Mouse (Mus musculus) left cerebral cortex, postnatal 4 days (tissue): ENCODE measurements around the gene Setd7. TPM values are rescaled to one million over a fixed set of nuclear protein-coding genes. Genes with fewer than 3 reads are reported as not detected.
A peak's percentile ranks its signal among the peaks of the same experiment; 100 is the strongest.
"Not testable (repeated sequence)": the region's sequence is repeated elsewhere in the genome, so short reads cannot be mapped to it uniquely, and the experiment has no call there.

ENCODE experiments used
- DNase-seq: peaks from one replicate; pipeline ENCODE4 v3.0.0-alpha.2; 2022
- intact Hi-C: fragments of 180-260 bp; cut with DNase I; formaldehyde crosslinking; loops from one replicate; pipeline ENCODE4 v1.15.1; 2025
- total RNA-seq, 2 experiments: library from RNA; stranded (reverse); gene quantifications; 2 replicates each; pipeline ENCODE4 v1.2.3; 2021

The Setd7 gene
- total RNA-seq: 10 to 100 TPM; 38.2 to 41.1 TPM

- intact Hi-C loops: loop anchor here (10.0 kb wide), 1 partner anchor 464 kb away; no protein-coding TSS in a partner anchor
- DNase-seq: peak; percentile 79
These were observed at the start of gene Setd7 for GRCm38 (mm10) chr3:51560511-51561108. Setd7 (minus strand) TSS chr3:51560879.

- intact Hi-C loops: no loop called here
- DNase-seq: no peak
These were observed 43.8 kb upstream of the Setd7 start for GRCm38 (mm10) chr3:51604489-51604888.

DNA sequence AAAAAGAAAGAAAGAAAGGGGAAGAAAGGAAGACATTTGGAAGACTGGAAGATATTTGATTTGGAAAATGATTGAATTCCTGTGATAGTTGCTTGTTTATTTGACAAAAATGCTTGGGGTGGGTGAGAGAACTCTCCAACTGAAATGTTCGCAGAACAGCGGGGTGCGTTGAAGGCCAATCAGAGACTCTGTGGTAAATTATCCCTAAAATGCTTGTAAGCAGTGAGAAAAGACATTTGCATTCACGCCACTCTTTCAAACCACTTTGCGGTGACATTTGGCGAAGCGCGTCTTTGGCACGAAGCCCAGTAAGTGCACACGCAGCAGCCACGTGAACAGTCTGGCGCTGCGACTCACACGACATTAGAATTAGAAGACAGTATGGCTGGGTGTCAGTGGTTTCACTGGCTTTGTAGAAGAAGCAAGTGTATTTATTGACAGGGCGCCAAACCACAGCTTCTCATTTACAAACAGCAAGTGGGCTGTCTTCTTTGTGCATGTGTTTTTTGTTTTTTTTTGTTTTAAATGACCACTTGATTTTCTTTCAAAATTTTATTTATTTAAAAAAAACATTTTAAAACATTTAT is 43.1 kb upstream of the Setd7 start:
- peak; percentile 86 for DNase-seq
- intact Hi-C loops: no loop called here

DNA sequence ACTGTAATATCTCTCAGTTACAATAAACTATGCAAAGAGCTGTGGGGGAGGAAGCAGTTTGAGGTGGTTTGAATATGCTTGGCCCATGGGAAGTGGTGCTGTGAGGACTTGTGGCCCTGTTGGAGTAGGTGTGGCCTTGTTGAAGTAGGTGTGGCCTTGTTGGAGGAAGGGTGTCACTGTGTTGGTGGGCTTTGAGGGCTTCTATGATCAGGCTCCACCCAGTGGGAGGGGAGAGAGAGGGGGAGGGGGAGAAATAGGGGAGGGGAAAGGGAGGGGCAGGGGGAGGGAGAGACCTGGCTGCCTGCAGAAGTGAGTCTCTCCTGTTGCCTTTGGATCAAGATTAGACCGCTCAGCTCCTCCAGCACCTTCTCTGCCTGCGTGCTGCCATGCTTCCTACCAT is 40.8 kb upstream of the Setd7 start:
- no peak for DNase-seq
- intact Hi-C loops: no loop called here

DNA sequence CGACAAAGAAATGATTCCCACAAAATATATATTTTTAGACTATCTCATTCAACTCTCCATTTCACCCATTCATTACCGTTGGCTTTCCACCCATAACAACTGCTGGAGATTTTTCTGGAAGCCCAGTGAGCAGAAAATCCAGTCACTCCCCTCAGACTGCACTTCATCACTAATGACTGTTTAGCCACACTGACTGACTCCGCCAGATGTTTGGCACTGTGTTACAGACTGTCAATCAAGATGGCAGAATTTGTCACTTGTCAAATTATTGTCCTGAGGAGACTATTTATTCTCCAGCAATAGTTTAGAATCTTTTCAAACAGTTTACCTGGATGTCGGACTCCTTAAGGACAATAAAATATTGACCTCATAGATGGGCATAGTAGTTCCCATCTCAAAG is 40.0 kb upstream of the Setd7 start:
- no peak for DNase-seq
- intact Hi-C loops: no loop called here

DNA sequence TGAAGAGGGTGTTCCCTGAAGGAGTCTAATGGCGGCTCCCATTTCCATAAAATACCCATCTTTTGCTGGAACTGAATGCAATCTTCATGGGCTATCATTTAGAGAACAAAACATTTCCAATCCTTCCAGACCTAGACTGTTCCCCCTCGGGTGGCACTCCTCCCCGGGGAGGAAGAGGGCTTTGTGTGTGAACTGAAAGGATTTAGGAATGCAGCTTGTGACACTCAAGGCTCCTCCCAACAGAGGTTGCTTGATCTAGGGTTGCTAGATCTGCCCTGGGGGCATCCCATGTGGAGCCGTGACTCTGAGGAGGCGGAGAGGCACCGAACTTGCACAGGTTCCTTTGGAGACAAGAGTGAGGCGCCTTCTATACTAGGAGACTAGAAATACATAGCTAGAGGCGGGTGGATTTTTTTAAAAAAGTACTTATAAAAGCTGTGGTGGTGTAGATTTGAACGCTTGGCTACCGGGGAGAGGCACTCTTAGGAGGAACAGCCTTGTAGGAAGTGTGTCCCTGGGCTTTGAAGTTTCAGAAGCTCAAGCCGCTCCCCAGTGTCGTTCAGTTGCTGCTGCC is 38.5 kb upstream of the Setd7 start:
- no peak for DNase-seq
- intact Hi-C loops: no loop called here

GRCm38 (mm10) chr3:51596538-51596937 is 35.9 kb upstream of the Setd7 start:
- DNase-seq: no peak
- intact Hi-C loops: no loop called here

- intact Hi-C loops: no loop called here
- DNase-seq: no peak
These were observed 32.8 kb upstream of the Setd7 start for GRCm38 (mm10) chr3:51593506-51593905.

GRCm38 (mm10) chr3:51591591-51591990 is 30.9 kb upstream of the Setd7 start:
- no peak for DNase-seq
- intact Hi-C loops: no loop called here

DNA sequence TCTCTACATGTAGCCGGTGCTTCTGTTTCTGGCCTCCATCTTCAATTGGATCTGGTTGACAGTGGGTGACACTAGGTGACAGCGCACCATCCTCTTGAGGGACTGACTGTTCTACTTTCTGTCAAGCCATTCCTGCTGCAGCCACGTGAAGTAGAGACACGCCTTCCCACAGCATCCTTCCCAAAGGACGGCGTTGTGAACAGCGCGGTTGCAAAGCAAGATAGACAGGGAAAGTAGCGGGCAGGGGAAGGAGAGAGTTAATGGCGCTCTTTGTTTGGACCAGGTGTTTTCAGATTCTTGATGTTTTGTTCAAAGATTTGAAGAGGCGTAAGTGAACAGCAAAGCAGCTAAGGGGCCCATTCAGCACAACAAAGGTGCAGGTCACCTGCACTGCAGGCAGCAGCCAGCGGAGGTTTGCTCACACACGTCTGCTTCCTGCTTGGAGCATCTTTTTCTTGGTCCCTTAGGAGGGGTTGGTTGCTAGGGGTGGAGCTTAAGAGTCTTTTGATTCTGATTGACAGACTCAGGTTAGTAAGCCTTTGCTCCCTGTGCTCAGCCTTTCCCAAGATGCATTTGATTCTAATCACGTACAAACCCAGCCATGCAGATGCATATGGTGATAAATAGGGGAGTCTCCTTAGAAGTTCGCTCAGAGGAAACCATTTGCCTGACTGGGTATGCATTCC is 29.7 kb upstream of the Setd7 start:
- no peak for DNase-seq
- intact Hi-C loops: no loop called here

DNA sequence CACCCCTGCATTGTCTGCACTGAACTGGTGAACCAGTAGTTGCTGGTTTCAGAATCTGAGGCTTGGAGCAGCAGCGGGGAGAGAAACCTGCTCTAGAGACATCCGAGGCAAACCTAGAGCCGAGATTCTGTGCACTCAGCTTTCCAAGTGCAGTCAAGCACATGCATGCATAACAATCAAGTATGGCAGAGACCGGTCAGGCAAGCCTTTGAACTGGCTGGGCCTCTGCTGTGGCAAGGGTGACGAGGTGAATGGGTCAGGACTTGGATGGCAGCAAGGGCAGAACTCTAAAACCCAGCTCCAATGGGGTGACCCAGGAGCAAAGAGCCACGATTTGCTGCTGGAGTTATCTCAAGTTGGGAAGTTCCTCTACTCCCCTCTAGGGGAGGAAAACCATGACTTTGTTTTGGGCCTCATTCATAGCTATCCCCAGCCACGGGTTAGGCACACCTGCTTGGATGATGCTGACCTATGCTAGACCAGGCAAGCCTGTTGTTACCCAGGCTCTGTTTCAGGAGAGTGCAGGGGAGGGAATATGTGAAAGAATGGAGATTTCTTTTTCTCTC is 27.1 kb upstream of the Setd7 start:
- no peak for DNase-seq
- intact Hi-C loops: loop anchor here (10.0 kb wide), 1 partner anchor 647 kb away; no protein-coding TSS in a partner anchor

DNA sequence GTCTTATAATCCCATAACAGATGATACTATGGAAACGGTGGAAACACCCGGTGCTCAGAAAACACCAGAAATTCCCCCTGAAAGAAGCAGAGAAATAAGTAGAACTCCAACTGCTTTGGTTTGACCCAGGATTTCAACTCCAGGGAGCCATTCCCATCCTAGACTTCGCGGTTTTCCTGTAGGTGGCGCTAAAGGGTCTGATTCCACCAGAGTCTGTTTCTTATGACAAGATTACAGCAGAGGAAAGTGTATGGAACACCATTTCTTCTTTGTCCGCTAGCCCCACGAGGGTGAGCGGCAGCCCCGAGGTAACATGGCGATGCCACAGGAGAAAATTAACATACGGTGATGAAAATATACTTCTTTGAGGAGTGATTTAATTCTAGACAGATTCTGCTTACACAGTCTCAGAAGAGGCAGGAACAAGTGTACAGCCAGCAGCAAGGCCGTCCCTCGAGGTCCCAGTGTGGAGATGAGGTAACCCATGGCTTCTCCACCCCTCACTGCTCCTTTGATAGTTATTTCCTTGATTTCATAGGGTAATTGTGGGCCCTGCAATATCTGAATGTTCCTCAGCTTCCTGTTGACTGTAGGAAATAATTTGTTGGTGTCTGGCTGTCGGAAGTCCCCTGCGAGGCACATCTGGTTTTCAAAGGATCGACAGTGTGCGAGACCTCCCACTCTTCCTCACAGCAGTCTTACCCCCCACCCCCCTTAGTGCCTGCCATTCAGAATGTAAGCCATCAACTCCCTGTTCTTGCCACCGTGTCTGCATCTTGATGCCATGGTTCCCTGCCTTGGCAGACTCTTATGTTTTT is 23.1 kb upstream of the Setd7 start:
- peak; percentile 84 for DNase-seq
- intact Hi-C loops: loop anchor here (2.0 to 10.0 kb wide), 2 partner anchors 65 to 651 kb away; no protein-coding TSS in a partner anchor

GRCm38 (mm10) chr3:51579243-51579642 is 18.6 kb upstream of the Setd7 start:
- intact Hi-C loops, DNase-seq: not testable (repeated sequence)

DNA sequence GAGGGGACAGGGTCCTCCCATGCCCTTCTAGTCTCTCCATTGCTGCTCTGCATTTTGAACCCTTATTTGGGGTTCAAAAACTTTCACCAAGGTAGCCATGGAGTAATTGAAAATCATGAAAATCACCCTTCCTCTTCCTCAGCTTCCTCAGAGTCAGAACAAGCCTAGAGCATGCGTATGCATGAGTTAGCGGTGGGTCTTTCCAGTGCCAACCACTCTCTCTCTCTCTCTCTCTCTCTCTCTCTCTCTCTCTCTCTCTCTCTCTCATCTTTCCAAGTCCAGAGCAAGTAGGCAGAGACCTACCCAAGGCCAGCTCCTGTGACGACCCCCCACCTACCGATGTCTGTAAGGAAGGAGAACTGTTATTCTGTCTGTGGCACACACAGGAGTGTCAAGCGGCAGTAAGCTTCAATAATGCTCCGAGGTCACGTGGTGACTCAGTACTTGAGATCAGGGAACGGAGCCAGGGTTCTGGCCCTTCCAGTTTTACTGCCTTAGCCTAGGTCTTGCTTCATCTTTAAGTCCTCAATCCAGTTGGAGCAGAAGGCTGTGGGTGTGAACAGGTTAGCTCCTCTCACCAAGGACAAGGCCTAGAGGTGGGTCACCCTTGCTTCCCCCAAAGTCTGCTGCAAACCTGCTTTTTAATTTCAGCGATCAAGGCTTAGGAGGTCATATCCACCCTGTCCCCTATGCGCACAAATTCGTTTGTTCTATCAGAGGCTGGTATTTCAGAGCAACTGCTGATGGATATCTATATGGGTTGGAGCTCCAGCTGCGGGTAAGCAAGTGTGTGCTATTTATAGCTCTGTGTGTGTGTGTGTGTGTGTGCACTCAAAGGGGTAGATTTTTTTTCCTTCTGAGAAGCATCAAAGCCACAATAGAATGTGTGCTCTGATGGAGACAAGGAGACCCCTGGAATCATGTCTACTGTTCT is 17.4 kb upstream of the Setd7 start:
- intact Hi-C loops: no loop called here
- DNase-seq: no peak

GRCm38 (mm10) chr3:51577359-51577758 is 16.7 kb upstream of the Setd7 start:
- no peak for DNase-seq
- intact Hi-C loops: no loop called here

DNA sequence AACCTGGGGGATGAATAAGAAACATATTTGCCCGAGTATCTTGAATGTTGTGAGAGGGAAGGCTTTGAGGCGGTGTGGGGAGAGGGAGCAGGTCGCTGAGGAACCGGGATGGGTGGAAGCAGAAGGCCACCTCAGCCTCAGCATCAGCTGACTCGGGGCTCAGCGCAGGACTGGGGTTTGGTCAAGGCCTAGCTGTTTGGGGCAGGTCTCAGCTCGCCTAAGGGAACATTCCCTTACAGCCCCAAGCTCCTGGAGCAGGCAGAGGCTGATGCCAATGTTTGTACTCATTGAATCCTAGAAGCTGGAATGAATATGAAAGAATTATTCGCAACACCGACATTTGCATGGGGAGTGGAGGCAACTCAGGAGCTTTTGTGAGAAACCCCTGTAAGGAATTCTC is 13.2 kb upstream of the Setd7 start:
- DNase-seq: no peak
- intact Hi-C loops: no loop called here

DNA sequence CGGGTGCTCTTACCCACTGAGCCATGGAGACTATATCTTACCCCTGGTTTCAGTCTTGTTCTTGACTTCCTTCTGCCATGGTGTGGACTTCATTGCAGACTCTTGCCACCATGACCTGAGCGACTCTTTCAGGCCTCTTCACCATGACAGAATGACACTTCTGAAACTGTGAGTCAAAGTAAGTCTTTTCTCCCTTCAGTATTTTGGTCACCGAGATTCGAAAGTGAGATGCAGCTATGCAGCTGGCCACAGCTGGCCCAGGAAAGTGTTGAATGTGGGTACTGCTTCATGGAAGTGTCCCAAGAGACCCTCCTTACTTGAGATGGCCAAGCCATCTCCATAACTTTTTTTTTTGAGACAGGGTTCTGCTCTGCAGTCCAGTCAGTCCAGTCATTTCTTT is 9.5 kb upstream of the Setd7 start:
- intact Hi-C loops: no loop called here
- no peak for DNase-seq

DNA sequence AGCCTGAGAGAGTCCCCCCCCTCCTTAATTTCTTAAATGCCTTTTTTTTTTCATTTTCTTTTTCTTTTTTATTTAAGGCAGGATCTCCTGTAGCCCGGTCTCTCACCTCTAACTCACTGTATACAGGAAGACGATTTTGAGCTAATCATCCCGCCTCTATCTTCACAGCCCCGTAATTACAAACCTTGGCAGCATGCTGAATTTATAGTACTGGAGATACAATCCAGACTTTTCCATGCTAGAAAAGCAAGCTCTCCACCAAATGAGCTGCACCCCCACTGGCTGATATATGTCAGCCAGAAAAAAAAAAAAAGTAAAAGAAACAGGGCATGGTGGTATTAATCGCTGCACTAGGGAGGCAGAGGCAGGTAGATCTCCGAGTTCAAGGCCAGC is 1.3 kb upstream of the Setd7 start:
- no peak for DNase-seq
- intact Hi-C loops: loop anchor here (10.0 kb wide), 1 partner anchor 463 kb away; no protein-coding TSS in a partner anchor
